Mouse (Mus musculus): Measurements from ENCODE around the gene Dupd1.

The Dupd1 gene

DNA sequence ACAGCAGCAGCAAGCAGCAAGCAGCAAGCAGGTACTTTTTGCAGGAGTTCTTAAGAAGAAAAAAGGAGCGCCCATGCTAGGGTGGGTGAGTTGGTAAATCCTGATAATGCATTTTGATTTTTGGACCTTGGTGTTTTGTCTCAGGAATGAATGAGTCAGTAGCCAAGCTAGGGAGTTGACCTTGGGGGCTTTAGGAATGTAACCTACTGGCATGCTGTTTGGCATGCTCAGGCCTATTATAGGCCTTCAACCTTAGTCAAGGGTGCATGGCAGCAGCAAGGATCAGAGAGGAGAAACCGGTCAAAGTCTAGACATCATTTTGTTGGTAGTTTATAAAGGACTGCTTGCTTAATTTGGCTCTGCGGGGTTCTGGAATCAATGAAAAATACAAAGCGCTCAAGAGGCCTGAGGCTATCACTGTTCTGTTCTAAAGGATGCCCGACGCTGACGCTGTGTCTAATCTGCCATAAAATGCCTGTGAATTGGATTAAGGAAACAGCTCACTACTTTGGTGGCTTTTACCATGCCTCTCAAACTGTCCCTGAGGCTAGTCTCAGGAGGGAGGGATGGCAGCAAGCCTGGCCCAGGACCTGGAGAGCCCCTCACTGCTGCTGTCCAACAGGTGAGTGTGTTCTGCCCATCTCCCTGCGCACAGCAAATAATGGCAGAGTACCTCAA lies 7.8 kb upstream of the Dupd1 start:
- DNase-seq (ENCODE audit: low spot score): no peak

DNA sequence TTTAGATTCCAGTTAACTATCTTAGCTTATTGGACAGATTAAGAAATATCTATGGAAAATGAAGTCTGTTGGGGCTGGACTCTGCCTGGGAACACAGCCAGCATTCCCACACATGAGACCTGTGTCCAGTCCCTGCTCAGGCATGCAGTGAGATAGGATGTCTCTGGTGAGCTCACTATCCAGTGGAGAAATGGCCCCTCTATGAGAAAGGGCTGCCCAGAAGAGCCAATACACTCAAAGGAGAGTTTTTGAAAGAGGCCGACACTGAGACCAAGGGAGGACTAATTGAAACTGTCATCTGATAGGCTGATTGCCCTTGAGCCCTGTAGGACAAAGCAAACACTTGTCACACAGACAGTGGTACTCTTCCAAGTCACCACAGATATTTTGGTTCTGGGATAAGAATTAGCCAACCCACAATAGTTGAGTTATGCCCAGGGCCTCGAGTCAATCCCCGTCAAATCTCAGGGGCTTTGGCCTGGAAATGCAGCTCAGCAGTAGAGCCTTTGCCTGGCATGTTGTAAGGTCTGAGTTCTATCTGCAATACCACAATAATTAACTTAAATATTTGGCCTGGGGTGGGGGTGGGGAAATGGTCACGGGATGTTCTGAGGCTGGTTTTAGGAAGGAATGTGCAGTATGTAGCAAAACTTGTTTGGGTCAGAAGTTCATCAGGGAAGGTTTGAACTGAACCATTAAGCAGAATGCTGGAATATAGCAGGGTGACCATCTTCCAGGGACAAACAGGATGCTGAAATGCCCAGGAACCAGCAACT lies 6.2 kb upstream of the Dupd1 start:
- DNase-seq (ENCODE audit: low spot score): no peak

DNA sequence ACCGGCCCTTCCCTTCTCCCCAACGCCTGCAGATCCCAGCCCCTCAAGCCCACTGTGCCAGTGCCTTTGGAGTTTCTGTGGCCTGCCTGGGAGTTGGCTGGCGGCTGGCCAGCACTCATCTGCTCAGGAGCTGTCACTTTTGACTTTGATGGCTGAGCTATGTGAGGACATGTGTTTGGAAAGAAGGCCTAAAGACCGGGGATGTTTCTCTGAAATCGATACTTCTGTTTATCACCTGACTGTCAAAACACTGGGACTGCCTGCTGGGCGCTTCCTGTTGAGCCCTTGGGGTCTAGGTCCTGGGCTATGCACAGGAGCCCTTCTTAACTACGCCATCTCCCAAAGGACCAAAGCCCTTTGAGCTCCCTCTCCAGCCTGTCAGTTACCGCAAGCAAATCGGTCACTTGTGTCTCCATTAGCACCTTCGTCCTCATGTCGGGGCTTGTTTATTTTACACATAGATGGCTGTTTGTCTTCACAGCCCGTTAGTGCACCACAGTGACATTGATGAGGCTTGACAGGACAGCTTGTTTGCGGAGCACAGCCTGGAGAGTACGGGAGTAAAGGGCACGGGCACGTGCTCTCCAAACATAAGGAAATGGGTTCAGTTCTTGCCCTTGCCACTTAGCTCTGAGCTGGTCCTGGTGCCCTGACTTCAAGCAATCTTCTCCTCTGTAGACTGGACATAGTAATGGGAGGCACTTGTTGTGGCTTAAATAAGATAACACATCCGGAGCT lies 5.4 kb upstream of the Dupd1 start:
- peak; percentile 49 for DNase-seq (ENCODE audit: low spot score)

DNA sequence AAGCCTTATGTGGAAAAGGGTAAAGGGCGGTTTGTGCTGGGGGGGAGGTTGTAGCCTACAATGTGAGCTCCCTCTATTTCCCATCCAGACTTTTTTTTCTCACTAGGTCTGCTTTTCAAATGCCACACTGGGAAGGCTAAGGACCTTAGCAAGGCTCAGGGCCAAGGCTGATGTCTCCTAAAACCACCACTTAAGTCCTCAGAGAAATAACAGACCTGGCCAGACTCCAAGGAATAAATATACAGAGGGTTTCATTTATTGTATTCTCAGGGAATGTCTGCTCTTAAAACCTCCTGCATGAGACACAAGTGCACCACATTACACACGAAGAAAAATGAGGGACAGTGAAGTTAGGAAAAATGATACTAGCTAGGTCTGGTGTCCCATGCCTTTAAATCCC lies 3.1 kb downstream of the Dupd1 start:
- no peak for DNase-seq (ENCODE audit: low spot score)

DNA sequence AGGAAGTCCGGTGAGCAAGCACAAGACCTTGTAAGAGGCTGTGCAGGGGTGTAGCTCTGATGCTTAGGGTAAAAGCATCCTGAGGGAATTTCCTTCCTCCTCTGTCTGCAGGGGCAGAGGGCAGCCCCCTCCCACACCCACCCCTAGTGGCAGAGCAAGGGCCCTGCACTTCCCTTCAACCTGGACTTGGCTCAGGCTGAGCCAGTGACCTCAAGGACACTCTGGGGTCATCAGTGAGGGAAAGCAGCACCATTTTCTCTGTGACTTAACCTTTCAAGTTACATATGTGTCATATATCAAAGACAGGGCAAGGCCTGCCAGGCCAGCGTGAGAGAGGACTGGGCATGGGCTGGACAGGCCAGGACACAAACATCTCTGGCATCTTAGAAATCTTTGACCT lies 4.8 kb downstream of the Dupd1 start:
- peak; percentile 39 for DNase-seq (ENCODE audit: low spot score)

DNA sequence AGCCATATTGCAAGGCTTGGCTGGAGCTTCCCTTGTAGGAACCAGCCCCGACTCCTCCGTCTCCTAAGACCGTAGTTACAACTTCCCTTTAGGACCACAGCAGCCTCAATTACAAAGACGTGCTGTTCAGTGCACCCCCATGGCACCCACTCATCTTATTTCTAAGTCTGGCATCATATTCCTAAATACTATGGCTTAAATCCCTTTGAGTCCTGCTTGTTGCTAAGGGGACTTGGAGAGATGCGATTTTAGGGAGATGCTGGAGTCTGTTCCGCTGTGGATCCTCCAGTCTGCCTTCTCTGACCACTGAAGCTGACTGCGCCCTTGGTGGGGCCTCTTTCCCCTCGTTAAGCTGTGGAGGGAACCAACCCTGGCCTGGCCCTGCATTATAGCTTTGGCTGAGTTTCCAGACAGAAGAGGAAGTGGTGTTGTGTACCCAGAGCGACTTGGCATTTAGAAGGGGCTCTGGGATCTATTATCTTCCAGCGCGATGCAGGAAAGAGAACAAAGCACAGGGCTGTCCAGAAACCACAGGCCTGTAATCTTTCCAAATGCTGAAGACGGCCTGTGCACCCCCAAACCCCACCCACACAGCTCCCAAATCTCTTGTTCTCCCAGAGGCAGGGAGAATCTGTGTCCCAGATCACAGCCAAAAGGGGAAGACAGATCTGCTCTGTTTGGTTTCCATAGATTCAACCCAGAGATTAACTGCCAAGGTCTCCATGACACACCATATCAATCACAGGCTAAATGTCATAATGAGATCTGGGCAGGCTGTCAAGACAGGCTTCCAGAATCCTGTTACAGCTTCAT lies 7.4 kb downstream of the Dupd1 start:
- no peak for DNase-seq (ENCODE audit: low spot score)

DNA sequence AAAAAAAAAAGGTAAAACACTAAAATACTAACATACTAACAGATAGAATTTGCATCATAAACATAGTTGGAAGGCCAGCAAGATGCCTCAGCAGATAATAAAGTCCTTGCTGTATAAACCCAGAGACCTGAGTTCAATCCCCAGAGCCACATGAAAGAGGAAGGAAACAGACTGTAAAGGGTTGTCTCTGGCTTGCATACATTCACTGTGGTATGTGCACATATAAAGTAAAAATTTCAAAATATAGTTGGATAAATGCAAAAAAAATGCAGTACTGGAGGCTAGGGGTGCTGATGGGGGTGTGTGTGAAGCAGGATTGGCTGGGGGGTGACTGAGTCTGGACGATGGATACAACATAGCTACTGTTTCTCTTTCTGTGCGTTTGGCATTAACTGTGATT lies 8.9 kb downstream of the Dupd1 start:
- DNase-seq (ENCODE audit: low spot score): no peak

DNA sequence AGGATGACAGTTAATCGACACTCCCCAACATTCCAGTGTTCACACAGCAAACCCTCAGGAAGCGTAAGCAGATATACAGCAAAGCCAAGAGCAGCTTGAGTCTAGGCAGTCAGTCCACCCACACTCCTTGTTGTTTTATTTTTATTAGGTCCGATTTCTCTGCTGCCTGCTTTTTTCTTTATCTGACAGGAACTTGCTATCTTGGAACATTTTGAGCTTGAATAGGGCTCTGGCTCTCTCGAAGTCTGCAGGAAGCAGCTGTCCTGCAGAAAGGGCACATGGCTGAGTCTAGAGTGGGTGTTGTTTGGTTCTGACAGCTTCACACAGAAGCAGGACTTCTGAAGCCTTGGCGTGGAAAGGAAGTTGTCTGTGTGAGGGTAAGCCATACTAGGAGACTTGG lies 11.1 kb downstream of the Dupd1 start:
- no peak for DNase-seq (ENCODE audit: low spot score)

DNA sequence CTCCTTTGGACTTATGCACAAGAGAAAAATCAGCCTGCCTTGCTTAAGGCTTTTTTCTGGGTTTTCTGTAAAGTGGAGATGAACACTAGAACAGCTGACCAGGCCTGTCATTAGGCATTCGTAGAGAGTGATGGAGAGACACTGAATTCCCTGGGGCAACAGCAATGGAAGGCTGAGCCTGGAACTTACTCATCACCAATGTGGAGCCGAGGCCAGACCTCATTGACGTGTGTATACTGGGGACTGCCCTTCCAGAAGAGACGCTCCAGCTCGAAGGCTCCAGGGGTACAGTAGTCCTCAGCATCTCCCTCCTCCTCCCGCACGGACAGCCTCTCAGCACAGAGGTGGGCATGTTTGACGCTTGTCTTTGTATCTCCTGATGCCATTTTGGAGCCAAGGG lies 11.7 kb downstream of the Dupd1 start:
- no peak for DNase-seq (ENCODE audit: low spot score)

DNA sequence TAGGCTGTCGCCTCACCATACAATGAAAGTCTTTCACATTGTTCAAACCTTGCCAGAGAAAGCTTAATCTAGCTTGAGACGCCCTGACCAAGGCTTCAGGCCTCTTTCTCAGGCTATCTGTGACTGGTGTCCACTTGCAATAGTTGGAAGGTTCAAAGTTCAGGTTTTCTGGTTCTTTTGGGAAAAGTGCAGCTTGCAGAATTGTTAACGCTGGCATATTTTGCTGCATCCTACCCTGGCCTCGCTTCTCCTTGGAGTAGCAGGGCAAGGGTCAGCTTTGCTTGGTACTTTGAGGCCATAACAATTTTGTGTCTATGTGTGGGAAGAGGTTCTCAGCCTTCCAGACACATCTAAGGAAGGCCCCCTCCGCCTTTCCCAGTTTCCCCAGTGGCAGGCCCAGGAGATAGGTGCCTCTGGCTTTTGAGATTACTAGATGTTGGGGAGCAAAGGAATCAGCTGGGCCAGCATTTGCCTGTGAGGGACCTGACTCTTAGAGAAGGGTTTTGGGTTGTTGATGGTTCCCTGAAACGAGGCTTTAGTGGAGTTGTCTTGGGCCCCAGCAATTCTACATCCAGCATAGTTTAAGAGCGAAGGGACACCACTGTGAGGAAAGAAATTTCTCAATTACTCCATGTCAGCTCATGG lies 18.1 kb downstream of the Dupd1 start:
- DNase-seq (ENCODE audit: low spot score): no peak

DNA sequence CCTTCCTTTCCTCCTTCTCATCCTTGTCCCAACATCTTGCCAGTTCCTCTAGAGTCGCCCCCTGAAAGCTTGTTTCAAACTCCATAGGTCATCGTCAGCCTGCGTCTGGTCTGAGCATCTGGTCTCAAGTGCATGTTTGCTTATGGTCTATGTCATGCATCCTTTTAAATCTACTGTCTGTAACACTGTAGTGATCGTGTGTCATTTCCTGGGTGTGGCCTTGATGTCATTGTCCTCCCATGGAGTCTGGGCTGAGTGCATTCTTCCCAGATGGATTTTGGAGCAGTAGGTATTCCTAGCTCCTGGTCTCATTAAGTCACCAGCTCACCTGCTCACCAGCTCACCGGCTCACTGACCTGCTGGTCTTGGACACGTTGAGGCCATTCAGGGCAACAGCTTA lies 19.4 kb downstream of the Dupd1 start:
- DNase-seq (ENCODE audit: low spot score): no peak

DNA sequence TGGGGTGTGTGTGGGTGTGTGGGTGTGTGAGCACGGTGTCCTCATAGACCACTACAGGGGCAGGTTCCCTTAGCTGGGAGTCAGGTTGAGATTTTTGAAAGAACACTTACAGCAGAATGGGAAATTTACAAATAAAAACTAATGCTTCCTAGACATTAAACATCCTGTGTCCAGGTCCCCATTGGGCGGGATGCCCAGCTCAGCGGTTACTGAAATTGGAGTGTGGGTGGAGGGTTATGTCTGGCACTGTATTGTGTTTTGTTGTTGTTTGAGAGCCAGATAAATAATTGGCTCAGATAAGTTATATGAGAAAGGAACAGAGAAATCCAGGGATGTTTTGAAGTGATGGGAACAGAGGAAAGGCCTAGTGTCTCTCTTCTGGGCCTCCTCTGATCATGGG lies 23.3 kb downstream of the Dupd1 start:
- no peak for DNase-seq (ENCODE audit: low spot score)

DNA sequence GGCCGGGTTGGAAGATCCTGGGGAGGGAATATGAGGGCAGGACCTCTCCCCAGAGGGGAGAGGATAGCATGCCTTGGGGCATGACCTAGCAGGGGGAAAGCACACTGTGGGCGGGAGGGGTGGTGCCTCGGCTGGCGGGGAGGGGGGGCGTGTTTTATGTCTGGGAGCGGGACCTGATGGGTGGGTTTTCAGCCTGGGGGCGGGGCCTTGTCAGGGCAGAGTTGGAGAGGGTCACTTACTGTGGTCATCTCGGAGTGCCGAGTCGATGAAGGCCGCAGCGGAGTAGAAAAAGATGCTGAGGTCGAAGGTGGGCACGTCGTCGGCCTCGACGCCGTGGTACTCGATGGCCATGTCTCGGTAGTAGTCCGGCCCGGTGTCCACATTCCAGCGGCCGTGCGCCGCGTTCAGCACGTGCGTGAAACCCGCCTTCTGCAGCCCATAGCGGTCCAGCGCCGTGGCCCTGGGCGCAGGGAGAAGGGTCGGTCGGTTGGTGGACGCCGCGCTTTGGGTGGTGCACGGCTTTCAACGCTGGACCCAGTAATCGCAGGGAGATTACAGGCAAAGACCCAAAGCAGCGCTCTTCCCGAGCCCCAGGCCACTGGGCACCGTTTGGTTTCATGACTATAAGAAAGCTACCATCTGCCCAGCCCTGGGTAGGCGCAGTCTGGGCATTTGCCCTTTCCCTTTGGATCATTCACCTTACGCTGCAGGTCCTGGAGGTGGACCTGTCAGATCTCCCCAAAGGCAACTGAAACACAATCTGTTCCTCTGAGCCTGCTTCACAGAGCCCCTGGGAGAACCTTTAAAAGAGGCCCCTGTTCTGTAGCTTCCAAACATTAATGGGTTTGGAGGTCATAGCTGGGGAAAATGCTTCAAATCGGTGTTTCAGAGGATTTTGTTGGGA lies 27.7 kb downstream of the Dupd1 start:
- DNase-seq (ENCODE audit: low spot score): peak; percentile 82

DNA sequence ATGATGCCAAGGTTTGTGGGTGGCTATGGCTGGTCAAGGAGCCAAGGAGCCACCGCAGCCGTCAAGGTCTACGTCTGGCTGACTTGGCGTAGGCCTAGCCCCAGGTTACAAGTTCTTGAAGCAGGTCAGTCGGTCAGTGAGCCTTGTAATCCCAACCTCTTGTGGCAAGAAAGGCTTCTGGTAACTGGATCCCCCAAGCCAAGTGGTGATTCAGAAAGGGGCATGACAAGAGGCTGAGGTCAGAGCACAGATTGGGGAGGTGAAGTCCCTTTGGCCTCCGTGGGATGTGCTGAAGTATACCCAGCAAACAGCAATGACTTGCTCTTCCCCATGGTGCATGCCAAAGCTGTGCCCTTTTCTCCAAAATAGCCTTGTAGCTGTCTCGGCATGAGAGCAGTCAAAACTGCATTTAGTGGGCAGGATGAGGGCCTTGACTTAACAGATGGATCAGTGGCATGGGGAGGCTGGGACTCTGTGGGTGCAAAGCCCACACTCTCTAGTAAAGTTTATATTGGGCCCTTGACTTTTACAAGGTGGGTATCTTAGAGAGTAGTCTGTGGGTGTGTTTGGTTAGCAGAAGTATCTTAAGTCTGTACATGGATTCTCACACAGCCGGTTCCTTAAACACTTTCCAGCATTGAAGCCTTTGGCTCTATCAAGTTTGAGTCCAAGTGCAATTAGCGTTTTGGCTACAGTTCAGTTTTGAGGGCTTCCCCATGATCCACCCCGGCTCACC lies 28.8 kb downstream of the Dupd1 start:
- DNase-seq (ENCODE audit: low spot score): no peak

DNA sequence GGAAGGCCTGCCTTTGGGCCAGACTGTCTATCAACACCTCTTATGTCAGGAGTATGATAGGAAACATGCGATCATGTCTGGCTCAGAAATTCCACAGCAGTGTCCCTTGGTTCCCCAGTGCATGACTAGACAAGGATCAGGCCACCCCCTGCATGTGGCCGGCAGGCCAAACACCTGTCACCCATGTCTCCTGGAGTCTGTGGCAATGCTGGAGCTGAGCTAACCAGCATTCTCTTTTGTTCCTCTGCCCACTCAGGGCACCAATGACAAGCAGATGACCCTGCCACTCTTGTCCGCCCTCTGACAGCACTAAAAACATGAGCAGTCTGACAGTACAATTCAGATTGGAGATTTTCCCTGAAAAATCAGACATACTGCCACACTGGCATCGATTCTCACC lies 30.5 kb downstream of the Dupd1 start:
- DNase-seq (ENCODE audit: low spot score): no peak

DNA sequence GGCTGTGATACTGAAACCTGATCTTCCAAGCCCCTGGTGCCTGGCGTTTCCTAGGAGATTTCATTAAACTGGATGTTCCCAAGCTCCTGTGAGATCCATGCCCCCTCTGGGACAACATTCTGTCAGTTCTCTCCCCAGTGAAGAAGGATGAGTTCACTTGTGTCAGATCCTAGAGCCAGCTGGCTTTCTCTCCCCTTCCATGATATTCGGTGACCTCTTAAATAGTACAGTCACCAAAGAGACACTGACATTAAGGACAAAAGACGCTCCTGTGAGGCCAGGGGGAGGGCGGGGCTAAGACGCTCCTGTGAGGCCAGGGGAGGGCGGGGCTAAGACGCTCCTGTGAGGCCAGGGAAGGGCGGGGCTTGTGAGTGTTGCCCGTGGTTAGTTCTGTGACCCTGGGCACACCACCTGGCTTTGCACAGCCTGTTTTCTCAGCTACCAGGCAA lies 31.7 kb downstream of the Dupd1 start:
- peak; percentile 95 for DNase-seq (ENCODE audit: low spot score)

DNA sequence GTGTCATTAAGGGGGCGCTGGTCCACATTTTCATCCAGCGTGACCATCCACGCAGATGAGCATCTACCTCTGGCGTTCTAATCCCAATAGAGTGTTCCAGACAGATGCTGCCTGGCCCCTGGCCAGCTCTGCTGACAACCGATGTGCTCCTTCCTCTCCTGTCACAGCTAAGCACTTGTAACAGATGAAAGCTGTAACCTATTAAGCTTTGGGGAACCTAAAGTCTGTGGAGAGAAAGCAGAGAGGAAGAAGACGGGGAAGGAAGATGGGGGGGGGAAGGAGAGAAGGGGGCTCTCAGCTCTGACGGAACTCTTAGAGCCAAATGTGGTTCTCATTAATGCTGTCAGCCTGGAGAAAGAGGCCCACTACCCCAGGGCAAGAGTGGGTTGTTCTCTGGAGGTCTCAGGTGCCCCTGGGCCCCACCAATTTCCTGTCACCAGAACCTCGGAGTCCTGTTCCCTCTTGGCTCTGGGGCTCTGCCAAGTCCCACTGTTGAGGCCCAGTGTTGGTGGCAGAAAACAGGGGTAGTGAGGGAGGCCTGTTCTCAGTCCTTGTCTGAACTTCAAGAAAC lies 34.7 kb downstream of the Dupd1 start:
- DNase-seq (ENCODE audit: low spot score): peak; percentile 74

DNA sequence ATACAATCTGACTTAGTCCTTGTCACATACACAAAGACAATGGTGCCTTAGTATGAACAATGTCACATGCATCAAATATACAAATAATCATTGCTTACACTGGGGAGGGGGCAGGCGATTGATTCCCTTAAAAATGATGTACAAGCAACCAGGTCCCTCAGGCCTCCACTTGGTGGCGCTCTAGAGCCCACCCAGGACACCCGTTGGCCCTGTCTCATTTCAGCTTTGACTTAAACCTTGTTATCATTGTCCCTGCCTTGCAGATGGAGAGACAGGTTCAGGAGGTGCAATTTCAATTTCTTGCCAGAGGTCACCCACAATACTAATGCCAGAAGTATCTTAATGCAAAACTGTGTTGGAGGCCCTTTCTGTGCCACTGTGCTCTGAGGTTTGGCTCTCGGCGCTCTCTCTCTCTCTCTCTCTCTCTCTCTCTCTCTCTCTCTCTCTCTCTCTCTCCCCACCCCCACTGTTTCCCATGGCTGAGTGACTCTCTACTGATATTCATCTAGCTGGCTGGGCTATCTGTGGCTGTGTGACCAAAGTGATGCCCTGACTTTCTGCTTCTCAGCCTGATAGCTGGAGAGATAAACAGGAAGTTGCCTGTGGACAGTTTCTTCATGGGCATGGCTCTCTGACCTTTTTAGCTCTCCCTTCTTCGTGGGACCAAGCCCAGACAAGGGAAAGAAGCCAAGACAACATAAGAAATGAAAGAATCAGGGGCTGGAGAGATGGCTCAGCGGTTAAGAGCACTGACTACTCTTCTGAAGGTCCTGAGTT lies 35.7 kb downstream of the Dupd1 start:
- DNase-seq (ENCODE audit: low spot score): peak; percentile 82

DNA sequence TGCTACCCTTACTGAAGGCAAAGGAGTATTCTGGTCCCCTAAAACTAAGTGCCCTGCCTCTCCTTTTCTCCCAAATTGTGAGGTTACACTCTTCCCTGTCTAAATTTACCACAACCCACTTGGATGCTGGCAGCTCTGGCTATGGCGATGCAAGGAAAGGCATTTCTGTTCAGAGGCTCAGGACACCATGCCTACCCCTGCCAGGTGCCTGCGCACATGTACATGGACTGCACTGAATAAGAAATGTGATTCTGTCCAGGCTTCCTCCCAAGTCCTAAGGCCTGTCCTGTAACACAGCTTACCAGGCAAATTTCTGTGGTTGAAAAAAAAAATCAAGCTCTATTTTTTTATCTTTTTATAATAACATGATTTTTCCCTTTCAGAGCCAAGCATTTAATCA lies 38.2 kb downstream of the Dupd1 start:
- DNase-seq (ENCODE audit: low spot score): no peak
